Mouse (Mus musculus) CD8-positive naive resting alpha-beta T cell, adult 2 months (primary cell): ENCODE results near the gene Znrf3.

ENCODE experiments used
- DNase-seq, 2 experiments: peaks; one replicate each; pipeline ENCODE4 v3.0.0; 2022; ENCODE audit warnings: low read depth in 2 of 2, low spot score in 2 of 2

Znrf3 gene

GRCm38 (mm10) chr11:5321687-5322086, 123.0 kb downstream of the Znrf3 start:
- no peak for DNase-seq

GRCm38 (mm10) chr11:5318976-5319375, 125.7 kb downstream of the Znrf3 start:
- no peak for DNase-seq

GRCm38 (mm10) chr11:5318035-5318775, 126.4 kb downstream of the Znrf3 start:
- no peak for DNase-seq

- DNase-seq, result no peak
Measured at GRCm38 (mm10) chr11:5314796-5315195, 129.9 kb downstream of the Znrf3 start.

- no peak for DNase-seq
Measured at GRCm38 (mm10) chr11:5314330-5314741, 130.3 kb downstream of the Znrf3 start.

- no peak for DNase-seq
Measured at GRCm38 (mm10) chr11:5307024-5307905, 137.4 kb downstream of the Znrf3 start.

- DNase-seq, result no peak
Measured at GRCm38 (mm10) chr11:5306017-5306416, 138.6 kb downstream of the Znrf3 start.

GRCm38 (mm10) chr11:5304526-5304925, 140.1 kb downstream of the Znrf3 start:
- DNase-seq, result no peak

GRCm38 (mm10) chr11:5298007-5298372, 146.7 kb downstream of the Znrf3 start:
- DNase-seq, result no peak

- DNase-seq, result no peak
Measured at GRCm38 (mm10) chr11:5297148-5298006, 147.3 kb downstream of the Znrf3 start.

- peak; percentile 10 to 38 for DNase-seq
Measured at GRCm38 (mm10) chr11:5296576-5297115, 148.0 kb downstream of the Znrf3 start.

GRCm38 (mm10) chr11:5294805-5295204, 149.8 kb downstream of the Znrf3 start:
- DNase-seq, result no peak

- DNase-seq, result peak; percentile 54 to 69
Measured at GRCm38 (mm10) chr11:5290691-5291090, 154.0 kb downstream of the Znrf3 start.

GRCm38 (mm10) chr11:5289826-5290580, 154.6 kb downstream of the Znrf3 start:
- no peak for DNase-seq

GRCm38 (mm10) chr11:5283987-5284386, 160.7 kb downstream of the Znrf3 start:
- no peak for DNase-seq

GRCm38 (mm10) chr11:5280932-5281331, 163.7 kb downstream of the Znrf3 start:
- DNase-seq, result no peak

- no peak for DNase-seq
Measured at GRCm38 (mm10) chr11:5278463-5278862, 166.2 kb downstream of the Znrf3 start.

- no peak for DNase-seq
Measured at GRCm38 (mm10) chr11:5277307-5277971, 167.2 kb downstream of the Znrf3 start.

GRCm38 (mm10) chr11:5275216-5275615, 169.4 kb downstream of the Znrf3 start:
- DNase-seq, result no peak
